Mouse (Mus musculus) kidney, adult 9 months (tissue): ENCODE measurements around the gene Rnase10.
"Not testable (repeated sequence)": the region's sequence is repeated elsewhere in the genome, so short reads cannot be mapped to it uniquely, and the experiment has no call there.

Experiments used
- DNase-seq: peaks from one replicate; pipeline ENCODE4 v3.0.0; 2022

Rnase10 gene

GRCm38 (mm10) chr14:51014724-51015123, 7.2 kb downstream of the Rnase10 start:
- not testable (repeated sequence) for DNase-seq

- no peak for DNase-seq
Observed at GRCm38 (mm10) chr14:51015780-51016179, 8.2 kb downstream of the Rnase10 start.

GRCm38 (mm10) chr14:51017256-51017655, 9.7 kb downstream of the Rnase10 start:
- peak; percentile 27 for DNase-seq

GRCm38 (mm10) chr14:51023457-51023856, 15.9 kb downstream of the Rnase10 start:
- no peak for DNase-seq

- DNase-seq, result no peak
Observed at GRCm38 (mm10) chr14:51024820-51025219, 17.3 kb downstream of the Rnase10 start.

GRCm38 (mm10) chr14:51026391-51027133, 19.0 kb downstream of the Rnase10 start:
- peak; percentile 88 for DNase-seq

- DNase-seq, result no peak
Observed at GRCm38 (mm10) chr14:51027387-51028155, 20.0 kb downstream of the Rnase10 start.

- no peak for DNase-seq
Observed at GRCm38 (mm10) chr14:51035206-51035605, 27.7 kb downstream of the Rnase10 start.

GRCm38 (mm10) chr14:51036214-51036613, 28.7 kb downstream of the Rnase10 start:
- DNase-seq, result no peak

- no peak for DNase-seq
Observed at GRCm38 (mm10) chr14:51041769-51042168, 34.2 kb downstream of the Rnase10 start, which contains the start of gene Rnase9. Rnase9 (minus strand) TSS chr14:51041869.

- DNase-seq, result no peak
Observed at GRCm38 (mm10) chr14:51047846-51048245, 40.3 kb downstream of the Rnase10 start.

- no peak for DNase-seq
Observed at GRCm38 (mm10) chr14:51050063-51050462, 42.5 kb downstream of the Rnase10 start, which contains the start of gene Rnase11. Rnase11 (minus strand) TSS chr14:51050163.

- DNase-seq, result no peak
Observed at GRCm38 (mm10) chr14:51051941-51052340, 44.4 kb downstream of the Rnase10 start.

GRCm38 (mm10) chr14:51053176-51053575, 45.6 kb downstream of the Rnase10 start:
- DNase-seq, result no peak

GRCm38 (mm10) chr14:51054243-51055237, 47.0 kb downstream of the Rnase10 start:
- no peak for DNase-seq

- no peak for DNase-seq
Observed at GRCm38 (mm10) chr14:51057401-51057831, 49.9 kb downstream of the Rnase10 start, which contains the start of gene Rnase12. Rnase12 (minus strand) TSS chr14:51057661.
